Mouse (Mus musculus): Measurements from ENCODE around the gene Nsdhl.

The Nsdhl gene

DNA sequence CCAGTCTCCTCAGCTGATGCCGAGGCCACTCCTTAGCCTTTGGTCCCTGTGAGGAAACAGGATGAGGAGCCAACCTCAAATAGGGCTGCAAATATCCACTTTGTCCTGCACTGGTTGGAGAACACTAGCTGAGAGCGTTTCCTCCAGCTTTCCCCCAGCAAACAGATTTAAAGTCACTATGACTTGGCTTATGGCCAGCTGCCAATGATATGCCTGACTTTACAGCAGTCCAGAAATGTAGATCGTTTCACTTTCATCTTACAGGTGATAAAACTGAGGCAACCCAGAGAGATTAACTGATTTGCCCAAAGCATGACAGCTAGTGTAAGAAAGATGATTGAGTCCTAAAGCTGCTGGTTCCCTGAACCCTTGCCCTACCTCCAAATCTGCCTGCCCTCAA is 77.2 kb downstream of the Nsdhl start:
- DNase-seq (ENCODE audit: low read depth, low spot score) = no peak

DNA sequence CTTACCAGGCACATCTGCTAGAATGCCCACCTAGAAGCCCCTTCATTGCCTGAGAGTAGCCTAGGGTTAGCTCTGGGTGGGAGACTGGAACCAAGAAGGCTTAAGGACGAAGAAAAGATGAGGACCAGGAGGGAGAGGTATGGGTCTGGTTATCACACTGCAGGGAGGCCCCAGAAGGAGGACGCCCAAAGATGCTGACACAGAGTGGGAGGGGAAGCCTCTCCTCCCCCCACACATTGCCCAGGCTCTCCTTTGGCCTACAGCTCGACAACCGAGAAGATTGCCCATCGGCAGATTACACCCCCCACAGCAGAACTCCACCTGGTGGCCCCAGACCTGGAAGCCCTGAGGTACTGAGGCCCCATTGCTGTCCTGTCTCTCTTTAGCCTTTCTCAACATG is 84.8 kb downstream of the Nsdhl start:
- DNase-seq (ENCODE audit: low read depth, low spot score) = no peak

DNA sequence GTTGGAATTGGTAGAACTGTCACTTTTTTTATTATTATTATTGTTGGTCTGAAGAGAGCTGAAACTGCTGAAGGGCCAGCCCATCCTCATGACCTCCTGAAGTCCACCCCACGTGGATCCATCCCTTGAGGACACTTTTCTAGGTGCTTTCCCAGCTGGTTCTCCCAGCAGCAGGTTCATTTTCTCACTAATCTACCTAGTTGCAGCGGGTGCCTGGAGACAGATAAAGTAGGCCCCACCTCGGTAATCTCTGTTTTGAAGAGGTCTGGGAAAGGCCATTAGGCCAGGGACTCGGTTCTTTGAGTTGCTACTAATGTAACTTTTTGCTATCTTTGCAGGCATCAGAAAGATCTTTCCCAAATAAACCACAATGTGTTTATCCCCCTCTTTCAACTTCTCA is 87.3 kb downstream of the Nsdhl start:
- DNase-seq (ENCODE audit: low read depth, low spot score) = no peak

DNA sequence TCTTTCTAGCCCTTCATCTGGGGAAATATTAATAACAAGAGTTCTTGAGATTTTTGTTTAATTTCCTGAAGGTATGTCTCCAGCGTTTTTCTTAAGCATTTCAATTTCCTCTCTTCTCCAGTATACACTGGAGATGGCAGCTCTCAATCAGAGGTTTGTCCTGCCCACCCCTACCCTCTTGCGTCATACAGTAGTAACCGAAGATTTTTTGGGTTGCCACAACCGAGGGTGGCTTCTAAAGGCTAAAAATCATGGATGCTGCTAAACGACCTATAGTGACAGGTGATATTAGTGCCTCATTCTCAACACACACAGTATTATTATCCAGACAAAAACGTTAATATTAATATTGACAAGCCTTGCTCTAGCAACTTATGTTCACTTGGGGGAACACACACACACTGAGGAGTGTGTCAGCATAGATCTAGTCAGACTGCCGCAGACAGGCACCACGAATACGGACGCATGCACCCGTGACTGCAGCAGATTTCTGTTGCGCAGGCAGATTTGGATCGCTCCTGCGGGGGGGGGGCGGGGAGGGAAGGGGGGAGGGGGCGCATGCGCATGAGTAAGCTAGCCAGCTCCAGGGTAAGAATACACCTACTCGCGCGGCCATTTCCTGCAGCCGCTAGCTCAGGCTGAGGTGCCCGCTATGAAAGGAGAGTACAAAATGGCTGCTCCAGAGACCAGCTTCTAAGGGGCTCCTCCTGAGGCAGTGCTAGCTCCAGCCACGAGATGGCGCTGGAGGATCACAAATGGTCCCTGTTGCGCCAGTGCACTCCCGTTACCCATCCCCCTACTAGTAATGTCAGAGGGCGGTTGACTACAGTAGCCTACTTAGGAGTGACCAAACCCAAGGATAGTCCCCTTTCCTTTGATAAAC is 89.5 kb downstream of the Nsdhl start:
- DNase-seq (ENCODE audit: low read depth, low spot score) = peak; percentile 92

All from ES-CJ7 (cell line).